Comparison of ENCODE assay signal across 30 mouse cellular contexts in genomic region chr12:86394773-86395172, GRCm38 (mm10). TPM values are rescaled to one million over a fixed set of nuclear protein-coding genes. Genes with fewer than 3 reads are reported as not detected.
A peak's percentile ranks its signal among the peaks of the same experiment; 100 is the strongest.
DNase-seq lines count a peak whose midpoint lies in the region; ATAC-seq and TF ChIP-seq lines count a peak whose summit lies in the region.
"Had no signal": no experiment of that assay in that cellular context is flagged by ENCODE, and none has a peak within 500 bp of the region (broad histone marks: within the 10 kb centered on the region; RNA-seq: fewer than 3 reads in every experiment).

No protein-coding gene starts in this region.

- H3K9ac ChIP-seq in heart, embryonic 11.5 days (ENCODE audit: low read depth, low read length): no peak overlapping the region
- no peak overlapping the region for H3K9ac ChIP-seq in heart, embryonic 14.5 days (ENCODE audit: low read length)
- H3K9ac ChIP-seq: embryonic facial prominence, embryonic 13.5 days; forebrain, embryonic 12.5 days; forebrain, embryonic 15.5 days; hindbrain, embryonic 14.5 days had no signal

- no peaks in the 10 kb centered on the region for H3K79me3 ChIP-seq in C2C12 (ENCODE audit: low read depth)

- 75% methylated on average over 12 of the region's 12 CpGs for WGBS in heart, embryonic 11.5 days (ENCODE audit: insufficient replicate concordance)
- WGBS in heart, embryonic 14.5 days: 67% methylated on average over 12 of the region's 12 CpGs

- H3K79me2 ChIP-seq in C2C12 (ENCODE audit: control insufficient read depth, insufficient read depth) (no peaks in the 10 kb centered on the region), myocyte (ENCODE audit: control insufficient read depth, insufficient read depth) (no peaks in the 10 kb centered on the region)

- no peaks in the 10 kb centered on the region for H3K36me3 ChIP-seq in heart, embryonic 11.5 days (ENCODE audit: control insufficient read depth, insufficient read depth, low read length)
- no peaks in the 10 kb centered on the region for H3K36me3 ChIP-seq in heart, embryonic 14.5 days (ENCODE audit: control insufficient read depth, insufficient read depth, low read length)
- H3K36me3 ChIP-seq in C2C12 (ENCODE audit: control insufficient read depth, insufficient read depth) (no peaks in the 10 kb centered on the region), myocyte (ENCODE audit: control insufficient read depth, insufficient read depth) (no peaks in the 10 kb centered on the region)
- H3K36me3 ChIP-seq: embryonic facial prominence, embryonic 10.5 days; embryonic facial prominence, embryonic 13.5 days; forebrain, embryonic 12.5 days; forebrain, embryonic 15.5 days; hindbrain, embryonic 10.5 days had no signal

- H3K4me2 ChIP-seq in heart, embryonic 11.5 days: no peak overlapping the region
- no peak overlapping the region for H3K4me2 ChIP-seq in heart, embryonic 14.5 days (ENCODE audit: low read length)
- H3K4me2 ChIP-seq in myocyte (ENCODE audit: low read depth): no peak overlapping the region
- H3K4me2 ChIP-seq: embryonic facial prominence, embryonic 13.5 days; forebrain, embryonic 12.5 days; forebrain, embryonic 15.5 days; hindbrain, embryonic 14.5 days had no signal

- H3K4me3 ChIP-seq in heart, embryonic 11.5 days (ENCODE audit: low read depth, low read length): no peak overlapping the region
- no peak overlapping the region for H3K4me3 ChIP-seq in heart, embryonic 14.5 days (ENCODE audit: control insufficient read depth in 1 of 2, insufficient read depth in 1 of 2, low read depth in 1 of 2, low read length in 2 of 2)
- H3K4me3 ChIP-seq in C2C12 (ENCODE audit: insufficient read depth, poor library complexity, severe bottlenecking): no peak overlapping the region
- H3K4me3 ChIP-seq in myocyte: no peak overlapping the region
- H3K4me3 ChIP-seq: embryonic facial prominence, embryonic 10.5 days; embryonic facial prominence, embryonic 13.5 days; erythroblast, embryonic 14.5 days; forebrain, embryonic 12.5 days; forebrain, embryonic 15.5 days; hindbrain, embryonic 10.5 days had no signal

- H3ac ChIP-seq in C2C12 (ENCODE audit: control insufficient read depth, insufficient read length, low read depth) (no peak overlapping the region), myocyte (ENCODE audit: control insufficient read depth, insufficient read length) (no peak overlapping the region)

- 0 out of 2 replicates have a peak overlapping the region, but pooled peaks have one; percentile 41 for H3K27ac ChIP-seq in heart, embryonic 11.5 days (ENCODE audit: low read depth, low read length)
- H3K27ac ChIP-seq in heart, embryonic 14.5 days (replicated peaks in 1 of 2; ENCODE audit: control insufficient read depth in 1 of 2, insufficient read depth in 1 of 2, low read depth in 2 of 2, low read length in 2 of 2): peak overlapping the region; percentile 5 to 7; a peak in 2 of 4 replicates
- H3K27ac ChIP-seq: embryonic facial prominence, embryonic 10.5 days; embryonic facial prominence, embryonic 13.5 days; forebrain, embryonic 12.5 days; forebrain, embryonic 15.5 days; hindbrain, embryonic 10.5 days; hindbrain, embryonic 14.5 days; hindbrain, postnatal 0 days had no signal

- DNase-seq in heart, adult 18-20 months: no peak
- no peak for DNase-seq in heart, adult 11 months
- DNase-seq in urinary bladder, adult 2 months (ENCODE audit: low spot score): no peak
- DNase-seq: adrenal gland, adult 8-10 months; adrenal gland, postnatal 25 days; B cell, adult 2 months; cerebellum, adult 11-12 months; cerebellum, adult 8-10 months; cerebellum, postnatal 10 days; cerebellum, postnatal 36 days; embryo, embryonic 11 days; gastrocnemius, postnatal 25 days; kidney, adult 18-20 months had no signal

- no peak for ATAC-seq in heart, embryonic 11.5 days (replicated peaks; ENCODE audit: insufficient number of reproducible peaks, low FRiP score, low TSS enrichment)
- no peak for ATAC-seq in heart, embryonic 14.5 days (ENCODE audit: insufficient number of reproducible peaks, insufficient read depth, low FRiP score, low read depth)
- ATAC-seq: activated CD4-positive, CD25-positive, alpha-beta regulatory T cell, adult 4 months; CD4-positive, CD25-positive, alpha-beta regulatory T cell, adult 4 months; forebrain, embryonic 15.5 days; hindbrain, postnatal 0 days; inflammation-experienced regulatory T-cells, adult 6 months; intestine, embryonic 16.5 days had no signal

- H3K4me1 ChIP-seq in heart, embryonic 11.5 days (ENCODE audit: control insufficient read depth, insufficient read depth, low read length): peaks cover 17% of the 10 kb centered on the region
- peaks cover 20 to 23% of the 10 kb centered on the region in 2 experiments for H3K4me1 ChIP-seq in heart, embryonic 14.5 days (ENCODE audit: control insufficient read depth in 2 of 2, insufficient read depth in 2 of 2, low read length in 2 of 2)

- no peak for TF ChIP-seq CTCF in C2C12 (IDR thresholded peaks at IDR 0.05; ENCODE audit: control insufficient read depth, insufficient read depth, insufficient read length)

- TF ChIP-seq POLR2A in myocyte (IDR thresholded peaks at IDR 0.05; ENCODE audit: insufficient read length, low read depth): no peak

- no peaks in the 10 kb centered on the region for H3K27me3 ChIP-seq in heart, embryonic 11.5 days (ENCODE audit: control insufficient read depth, insufficient read depth, low read length)
- no peaks in the 10 kb centered on the region for H3K27me3 ChIP-seq in heart, embryonic 14.5 days (ENCODE audit: control insufficient read depth, insufficient read depth, low read length)
- no peaks in the 10 kb centered on the region for H3K27me3 ChIP-seq in C2C12 (ENCODE audit: control insufficient read depth, insufficient read depth, insufficient read length)
- H3K27me3 ChIP-seq in myocyte (ENCODE audit: control insufficient read depth, insufficient read depth, insufficient read length): no peaks in the 10 kb centered on the region
- H3K27me3 ChIP-seq: embryonic facial prominence, embryonic 13.5 days; forebrain, embryonic 12.5 days; forebrain, embryonic 15.5 days had no signal

- no peaks in the 10 kb centered on the region for H3K9me3 ChIP-seq in heart, embryonic 11.5 days (replicated peaks; ENCODE audit: control insufficient read depth, low read length)
- no peaks in the 10 kb centered on the region for H3K9me3 ChIP-seq in heart, embryonic 14.5 days (ENCODE audit: control insufficient read depth, low read length)
- H3K9me3 ChIP-seq: embryonic facial prominence, embryonic 10.5 days; embryonic facial prominence, embryonic 13.5 days; forebrain, embryonic 12.5 days; forebrain, embryonic 15.5 days; hindbrain, embryonic 10.5 days had no signal

TF ChIP-seq in C2C12, 6 proteins besides CTCF, POLR2A, EP300 and RAD21:
- TF ChIP-seq MYOG (IDR thresholded peaks at IDR 0.05; ENCODE audit: control insufficient read depth, extremely low read depth, insufficient read length) (no peak), CEBPB (IDR thresholded peaks at IDR 0.05; ENCODE audit: low read depth) (peak; percentile 63)
TF ChIP-seq in C2C12: peak in this region for 1.

TF ChIP-seq in myocyte, 11 proteins besides CTCF, POLR2A, EP300 and RAD21:
- 0 out of 2 replicates have a peak, but pooled peaks have one; percentile 14 for TF ChIP-seq CEBPB (IDR thresholded peaks at IDR 0.05; ENCODE audit: insufficient read depth, poor library complexity, severe bottlenecking)
- no peak for TF ChIP-seq SRF (IDR thresholded peaks at IDR 0.05; ENCODE audit: control insufficient read depth, insufficient read length, low read depth)

RNA-seq across cellular contexts. Expression of gene Esrrb, which starts 33.9 kb away (rescaled TPM):
- polyA plus RNA-seq in heart, embryonic 11.5 days (2014; fragmentation: Nextera tagmentation; extraction: Ambion mirVana): 1.6 TPM in 2 replicates
- 10 to 100 TPM; 21.5 to 25.2 TPM for total RNA-seq in heart, adult 18-20 months (2021)
- 1.9 and 2.5 TPM in 2 replicates for polyA plus RNA-seq in heart, embryonic 14.5 days (2014; fragmentation: Nextera tagmentation; extraction: Ambion mirVana)
- 0.80 TPM for polyA plus RNA-seq in C2C12 (2012; fragmentation: generic; extraction: Trizol)
- 2.3 TPM for polyA plus RNA-seq in myocyte (2012; fragmentation: generic; extraction: Trizol)
- polyA plus RNA-seq in urinary bladder, adult 2 months (2012; rRNA removed): 0.01 and 0.04 TPM in 2 replicates
- total RNA-seq: MEL had no signal
- polyA plus RNA-seq: activated CD4-positive, CD25-positive, alpha-beta regulatory T cell, adult 4 months; CD4-positive, CD25-positive, alpha-beta regulatory T cell, adult 4 months; erythroblast, embryonic 14.5 days had no signal
